Mouse (Mus musculus) naive thymus-derived CD4-positive, alpha-beta T cell, adult 2 months (primary cell): ENCODE data around the gene Gm5475.

Experiments used
- DNase-seq: peaks from one replicate; pipeline ENCODE4 v3.0.0-alpha.2; 2011; ENCODE audit warnings: low read depth

Gene Gm5475

DNA sequence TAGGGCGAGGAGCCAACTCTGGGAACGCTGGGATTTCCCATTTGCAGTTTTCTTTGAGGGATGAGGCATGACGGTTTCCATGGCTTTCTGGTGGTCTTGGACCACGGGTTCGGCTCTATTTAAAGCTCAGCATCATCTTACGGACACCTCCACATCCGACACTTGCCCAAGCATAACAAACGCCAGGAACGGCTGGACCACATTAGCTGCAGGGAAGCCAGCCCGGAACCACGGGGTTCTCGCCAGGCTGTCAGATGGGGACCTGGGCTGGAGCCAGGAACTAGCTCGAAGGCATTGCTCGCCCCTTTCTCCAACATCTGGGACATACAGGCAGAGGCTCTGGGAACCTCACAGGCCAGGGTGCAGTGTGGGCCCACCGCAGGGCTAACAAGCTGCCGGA is 29.3 kb downstream of the Gm5475 start:
- DNase-seq = no peak

DNA sequence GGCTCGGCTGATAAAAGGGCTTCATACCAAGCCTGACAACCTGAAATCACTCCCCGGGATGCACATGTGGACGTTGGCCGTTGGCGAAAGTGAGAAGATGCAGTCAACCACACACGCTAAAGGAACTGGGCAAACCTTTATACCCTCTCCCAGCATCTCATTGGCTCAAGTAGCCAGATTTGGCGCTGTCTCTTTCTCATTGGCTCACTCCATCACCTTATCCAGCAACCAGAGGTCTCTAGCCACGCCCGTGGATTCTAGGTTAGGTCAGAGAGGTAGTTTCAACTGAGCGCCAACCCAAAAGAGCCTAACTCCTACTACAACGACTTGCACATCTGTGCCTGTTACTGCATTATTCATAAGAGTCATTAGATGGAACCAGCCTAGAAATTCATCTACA is 30.5 kb downstream of the Gm5475 start:
- DNase-seq = no peak

DNA sequence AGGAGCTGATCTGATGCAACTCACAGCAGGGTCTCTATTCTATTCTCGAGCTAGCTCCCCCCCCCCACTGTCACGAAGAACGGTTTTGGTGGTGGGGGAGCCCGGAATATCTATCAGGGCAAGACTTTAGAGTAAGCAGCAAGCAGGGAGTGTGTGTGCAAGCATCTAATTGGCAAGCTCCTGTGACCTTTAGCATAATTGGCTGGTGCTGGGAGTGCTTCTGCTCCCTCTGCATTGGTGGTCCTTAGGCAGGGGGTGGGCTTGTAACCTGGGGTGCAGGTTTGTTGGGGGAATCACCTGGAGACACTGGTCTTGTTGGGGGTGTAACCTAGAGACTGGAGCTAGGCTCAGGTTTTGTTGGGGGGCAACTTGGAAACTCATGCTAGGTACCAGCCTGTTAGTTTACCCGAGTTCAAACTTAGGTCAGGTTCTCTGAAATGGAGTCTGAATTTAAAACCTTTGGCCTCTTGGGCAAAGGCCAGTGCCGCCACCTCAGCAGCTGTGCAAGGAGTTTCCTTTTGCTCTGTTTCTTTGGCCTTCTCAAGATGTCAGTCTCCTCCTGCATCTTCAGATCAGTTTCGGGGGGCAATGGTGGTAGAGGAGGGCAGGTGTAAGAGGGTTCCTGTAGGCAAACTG is 34.5 kb downstream of the Gm5475 start:
- no peak for DNase-seq

DNA sequence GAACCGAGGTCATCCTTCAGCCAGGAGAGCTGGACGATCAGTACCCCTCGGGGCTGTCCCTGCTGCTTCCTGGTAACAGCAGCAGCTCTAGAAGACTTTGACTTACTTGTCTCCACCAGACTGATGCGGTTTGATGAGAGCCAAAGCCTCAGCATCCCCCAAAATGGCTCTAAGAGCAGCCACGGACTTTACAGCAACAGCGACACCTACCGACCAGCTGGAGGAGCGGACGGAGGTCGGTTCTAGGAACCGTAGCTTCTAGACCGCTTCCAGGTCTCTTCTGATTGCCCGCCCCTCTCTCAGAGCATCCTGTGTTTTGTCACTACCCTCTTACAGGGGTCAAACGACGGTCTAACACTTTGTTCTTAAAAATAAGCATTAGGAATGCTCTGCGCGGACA is 35.4 kb downstream of the Gm5475 start:
- DNase-seq = peak; percentile 92

DNA sequence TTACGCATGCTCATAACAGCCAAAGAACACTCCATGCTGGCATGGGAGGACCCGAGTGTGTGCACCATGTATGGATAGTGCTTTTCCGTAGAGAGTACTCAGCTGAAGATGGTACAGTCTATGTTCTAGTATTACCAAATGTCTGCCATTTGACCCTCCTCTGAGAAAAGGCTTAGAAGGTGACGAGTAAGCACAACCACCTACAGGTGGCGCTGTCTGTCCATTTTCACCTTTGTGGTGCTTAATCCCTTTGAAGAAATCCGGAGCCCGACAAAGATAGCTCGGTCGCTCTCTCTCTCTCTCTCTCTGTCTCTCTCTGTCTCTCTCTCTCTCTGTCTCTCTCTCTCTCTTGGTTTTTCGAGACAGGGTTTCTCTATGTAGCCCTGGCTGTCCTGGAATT is 36.1 kb downstream of the Gm5475 start:
- peak; percentile 92 for DNase-seq

DNA sequence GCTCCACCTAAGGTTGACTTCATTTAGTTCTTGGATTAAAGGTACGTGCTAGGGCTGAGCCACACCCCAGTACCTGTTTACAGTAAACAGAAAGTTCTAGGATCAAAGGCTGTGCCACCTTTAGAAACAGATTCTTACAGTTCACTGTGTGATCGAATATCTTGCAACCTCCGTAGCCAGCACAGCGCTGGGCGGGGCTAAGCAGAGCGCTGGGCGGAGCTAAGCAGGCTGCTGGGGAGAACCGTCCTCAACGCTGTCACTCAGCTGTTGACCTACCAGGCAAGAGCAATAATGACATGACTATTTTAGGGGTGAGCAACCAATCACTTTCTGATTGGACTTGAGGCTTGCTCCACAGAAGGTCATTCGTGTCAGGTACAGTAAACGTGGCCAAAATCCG is 39.0 kb downstream of the Gm5475 start:
- DNase-seq = peak; percentile 84

DNA sequence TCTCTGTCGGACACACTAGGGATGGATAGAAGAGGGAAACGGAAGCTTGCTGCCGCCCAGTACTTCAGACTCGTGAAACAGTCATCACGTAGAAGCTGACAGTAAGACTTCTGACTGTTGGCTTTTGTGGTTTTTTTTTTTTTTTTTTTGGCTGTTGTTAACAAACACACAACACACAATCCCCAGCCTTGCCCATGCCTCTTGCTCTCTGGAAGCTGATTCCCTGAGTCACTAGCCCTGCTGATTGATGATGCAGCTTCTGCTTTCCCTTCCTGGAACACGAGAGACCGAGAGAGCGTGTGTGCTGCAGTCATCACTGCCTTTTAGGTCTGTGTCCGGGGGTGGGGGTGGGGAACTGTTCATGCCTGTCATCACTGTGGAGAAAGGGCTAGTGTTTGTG is 39.7 kb downstream of the Gm5475 start:
- no peak for DNase-seq

DNA sequence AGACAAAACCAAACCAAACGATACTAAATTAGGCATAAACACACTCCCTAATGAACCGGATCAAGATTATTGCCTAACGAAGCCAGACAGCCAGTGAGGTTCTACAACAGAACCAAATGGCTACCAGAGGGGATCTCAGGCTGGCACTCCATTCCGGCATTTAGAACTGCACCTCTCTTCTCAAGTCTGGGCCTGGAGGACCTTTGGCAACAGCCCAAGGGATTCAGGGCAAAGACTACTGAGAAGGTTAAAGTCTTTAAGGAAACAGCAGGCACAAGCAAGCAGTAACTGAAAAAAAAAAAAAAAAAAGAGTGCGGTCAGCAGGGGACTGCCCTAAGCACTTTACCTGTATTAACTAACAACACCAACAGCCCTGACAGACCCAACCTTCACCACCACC is 40.1 kb downstream of the Gm5475 start:
- no peak for DNase-seq

DNA sequence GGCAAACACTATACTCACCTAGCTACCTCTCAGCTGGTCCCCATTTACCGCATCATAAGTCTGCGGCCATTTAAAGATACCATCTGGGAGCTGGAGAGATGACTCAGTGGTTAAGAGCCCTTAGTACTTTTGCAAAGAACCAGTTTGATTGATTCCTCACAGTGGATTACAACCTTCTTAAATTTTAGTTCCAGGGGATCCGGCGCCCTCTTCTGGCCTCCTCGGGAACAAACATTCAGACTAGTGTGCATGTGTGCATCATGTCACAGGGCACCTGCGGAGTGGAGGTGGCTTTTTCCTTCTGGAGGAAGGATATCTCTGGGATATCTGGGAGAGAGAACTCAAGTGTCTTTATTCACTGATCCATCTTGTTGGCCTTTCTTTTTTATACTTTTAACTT is 41.8 kb downstream of the Gm5475 start:
- DNase-seq = peak; percentile 86

DNA sequence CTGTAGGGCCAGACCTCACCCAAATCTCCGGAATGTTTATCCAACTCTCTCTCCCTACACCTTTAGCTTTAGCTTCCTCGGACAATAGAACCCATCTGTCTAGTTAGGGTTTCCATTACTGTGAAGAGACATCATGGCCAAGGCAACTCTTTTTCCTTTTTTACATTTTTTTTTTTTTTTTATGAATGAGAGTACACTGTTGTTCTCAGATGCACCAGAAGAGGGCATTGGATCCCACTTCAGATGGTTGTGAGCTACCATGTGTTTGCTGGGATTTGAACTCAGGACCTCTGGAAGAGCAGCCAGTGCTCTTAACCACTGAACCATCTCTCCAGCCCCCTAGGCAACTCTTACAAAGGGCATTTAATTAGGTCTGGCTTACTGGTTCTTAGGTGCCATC is 43.5 kb downstream of the Gm5475 start:
- peak; percentile 51 for DNase-seq

DNA sequence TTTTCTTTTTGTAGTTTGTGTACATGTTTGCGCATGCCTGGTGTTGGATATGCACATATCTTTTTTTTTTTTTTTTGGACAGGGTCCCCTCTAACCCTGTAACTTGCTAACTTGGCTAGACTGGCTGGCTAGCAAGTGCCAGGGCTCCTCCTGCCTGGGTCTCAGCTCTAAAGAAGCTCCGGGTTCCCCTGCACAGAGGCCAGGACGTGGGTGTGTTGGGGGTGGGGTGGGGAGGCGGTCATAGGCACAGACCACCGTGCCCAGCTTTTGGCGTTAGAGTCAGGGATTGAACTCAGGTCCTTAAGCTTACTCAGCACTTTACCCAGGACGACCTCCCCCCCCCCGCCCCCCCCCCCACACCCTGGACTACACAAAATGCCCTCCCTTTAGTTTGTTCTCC is 45.8 kb downstream of the Gm5475 start:
- DNase-seq = no peak

DNA sequence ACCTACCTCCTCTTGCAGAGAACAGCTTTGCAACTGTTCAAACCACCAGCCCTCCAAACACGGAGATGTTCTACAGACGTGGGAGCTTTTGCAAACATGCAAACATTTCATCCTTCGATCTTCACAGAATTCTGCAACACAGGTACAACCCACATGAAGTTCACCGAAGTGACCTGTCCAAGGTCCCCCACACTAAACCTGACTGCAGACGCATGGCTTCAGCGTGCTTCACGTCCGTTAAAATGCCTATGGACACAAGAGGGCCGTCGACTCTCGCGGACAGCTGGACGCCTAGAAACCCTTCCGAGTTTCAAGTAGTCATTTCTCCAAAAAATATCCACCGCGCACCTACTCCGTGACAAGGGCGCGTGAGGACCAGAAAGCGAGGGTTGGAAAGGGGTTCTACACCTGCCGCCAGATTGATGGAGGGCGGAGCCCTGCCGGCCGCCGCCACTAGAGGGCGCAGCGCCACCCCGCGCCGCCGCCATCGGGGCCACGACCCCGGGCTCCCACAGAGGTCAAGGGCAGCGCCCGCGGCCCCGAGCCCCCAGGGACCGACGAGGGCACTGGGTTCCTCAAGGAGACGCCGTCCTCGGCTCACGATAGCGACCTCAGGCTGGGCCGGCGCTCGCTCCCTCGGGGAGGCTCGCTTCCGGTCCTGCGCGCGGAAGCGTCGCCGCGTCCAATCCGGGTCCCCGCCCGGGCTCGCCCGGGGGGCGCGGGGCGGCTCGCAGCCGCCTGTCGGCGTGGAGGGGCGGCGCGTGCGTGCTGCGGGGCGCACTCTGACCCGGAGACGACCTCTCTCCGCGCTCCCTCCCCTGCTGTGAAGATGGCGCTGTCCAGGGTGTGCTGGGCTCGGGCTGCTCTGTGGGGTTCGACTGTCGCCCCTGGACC is 46.6 kb downstream of the Gm5475 start, which contains the start of gene Letmd1:
Letmd1 (plus strand) TSS at position 729 of the 894 bp plus-strand sequence.
- DNase-seq = peak; percentile 91

DNA sequence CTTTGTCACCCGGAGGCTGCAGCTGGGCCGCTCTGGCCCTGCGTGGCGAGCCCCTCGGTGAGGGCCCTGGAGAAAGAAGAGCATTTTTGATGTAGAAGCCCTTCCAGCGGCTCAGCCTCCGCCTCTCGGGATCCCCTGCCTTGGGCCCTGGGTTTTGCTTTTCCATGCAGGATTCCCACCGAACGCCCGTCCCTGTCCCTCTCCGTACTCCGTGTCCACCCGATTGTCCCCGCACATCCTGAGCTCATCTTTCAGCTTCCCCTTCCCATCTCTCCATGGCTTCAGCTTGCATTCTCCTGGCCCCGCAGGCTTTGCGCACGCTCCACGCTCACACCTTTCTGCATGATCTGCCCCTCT is 47.2 kb downstream of the Gm5475 start:
- no peak for DNase-seq

DNA sequence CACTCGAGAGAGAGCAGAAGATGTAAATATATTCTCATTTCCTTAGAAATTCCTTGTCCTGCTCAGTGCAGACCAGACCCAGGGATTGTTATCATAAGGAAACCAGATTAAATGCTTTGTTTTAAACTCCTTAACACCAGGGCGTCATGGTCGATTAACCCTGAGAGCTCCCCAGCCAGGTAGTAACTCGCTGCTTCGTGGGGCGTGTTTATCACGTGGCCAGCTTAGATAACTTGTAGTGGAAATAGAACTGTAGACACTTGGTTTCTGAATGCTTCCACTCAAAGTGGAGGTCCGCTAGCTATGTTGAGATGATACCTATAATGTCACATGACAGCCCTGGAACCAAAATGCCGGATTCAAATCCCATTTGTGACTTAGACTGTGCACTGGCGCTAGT is 48.1 kb downstream of the Gm5475 start:
- no peak for DNase-seq

DNA sequence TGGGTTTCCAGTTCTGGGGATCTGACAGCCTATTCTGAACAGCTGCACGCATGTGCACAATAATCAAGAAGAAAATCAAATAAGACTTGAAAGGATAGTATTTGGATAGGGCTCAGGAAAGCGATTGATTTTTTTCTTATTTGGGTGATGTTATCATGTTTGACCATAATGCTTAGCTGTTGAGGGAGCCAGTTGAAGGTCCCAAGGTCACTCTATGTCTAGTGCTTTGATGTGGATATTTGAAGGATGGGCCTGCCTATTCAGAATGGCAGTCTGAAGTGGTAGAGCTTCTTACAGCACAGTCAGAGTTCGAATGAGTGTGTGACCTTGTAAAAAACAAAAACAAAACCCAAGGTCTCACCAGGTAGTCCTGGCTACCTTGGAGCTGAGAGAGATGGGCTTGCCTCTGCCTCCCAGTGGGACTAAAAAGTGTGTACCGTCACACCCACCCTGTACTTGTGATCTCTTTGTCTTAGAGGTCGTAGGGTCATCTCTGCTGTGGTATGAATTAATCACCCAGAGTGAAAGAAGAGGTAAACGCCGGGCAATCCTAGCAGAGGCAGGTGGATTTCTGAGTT is 52.1 kb downstream of the Gm5475 start:
- DNase-seq = no peak
